Mouse (Mus musculus): ENCODE data around the gene Mtch1. TPM values are rescaled to one million over a fixed set of nuclear protein-coding genes. Genes with fewer than 3 reads are reported as not detected.

Gene Mtch1
- total and polyA plus RNA-seq, 3 experiments: 143 to 233 (median 147) TPM

- Histone ChIP-seq H3K9ac (ENCODE audit: control insufficient read depth, low read depth, low read length, poor library complexity, severe bottlenecking) (no peak overlapping the region), H3K36me3 (ENCODE audit: control insufficient read depth in 1 of 2, insufficient read depth in 2 of 2, low read length in 2 of 2) (peaks cover 0 to 27% of the 10 kb centered on the region in 2 experiments; a peak in 2 of 4 replicates), H3K79me2 (ENCODE audit: control insufficient read depth, insufficient read depth, low read length, poor library complexity) (no peaks in the 10 kb centered on the region), H3K4me3 (ENCODE audit: control insufficient read depth in 1 of 2, insufficient read depth in 1 of 2, low read depth in 2 of 2, low read length in 2 of 2) (no peak overlapping the region), H3K27ac (ENCODE audit: control insufficient read depth, low read depth, low read length) (peak overlapping the region; percentile 25), H3K9me3 (replicated peaks; ENCODE audit: insufficient read depth, low read length) (no peaks in the 10 kb centered on the region), H3K4me1 (ENCODE audit: control insufficient read depth in 1 of 2, insufficient read depth in 2 of 2, low read length in 2 of 2) (peaks cover 9 to 36% of the 10 kb centered on the region in 2 experiments; a peak in 3 of 4 replicates), H3K27me3 (ENCODE audit: control insufficient read depth in 1 of 2, insufficient read depth in 2 of 2, low read length in 2 of 2) (no peaks in the 10 kb centered on the region)
- peak; percentile 60 for DNase-seq (ENCODE audit: low read depth, low spot score)
- TF ChIP-seq MYC (IDR thresholded peaks at IDR 0.05; ENCODE audit: low read depth, low read length) (no peak), MAFK (IDR thresholded peaks at IDR 0.05; ENCODE audit: borderline replicate concordance, low read depth, low read length) (no peak), CTCF (IDR thresholded peaks at IDR 0.05 in 2 of 3, conservative IDR thresholded peaks at IDR 0.05 in 1 of 3; ENCODE audit: control insufficient read depth in 1 of 3, insufficient read depth in 1 of 3, low read depth in 2 of 3, low read length in 3 of 3, poor library complexity in 1 of 3, severe bottlenecking in 1 of 3) (no peak), MAZ (IDR thresholded peaks at IDR 0.05; ENCODE audit: low read depth, low read length) (0 out of 2 replicates have a peak, but pooled peaks have one; percentile 40), BHLHE40 (IDR thresholded peaks at IDR 0.05; ENCODE audit: borderline replicate concordance, low read depth, low read length) (no peak), HCFC1 (IDR thresholded peaks at IDR 0.05; ENCODE audit: low read depth, low read length) (no peak), CHD1 (IDR thresholded peaks at IDR 0.05; ENCODE audit: low read depth, low read length) (no peak), MYB (IDR thresholded peaks at IDR 0.05; ENCODE audit: low read depth, low read length) (no peak), TAL1 (IDR thresholded peaks at IDR 0.05; ENCODE audit: low read length) (peak; percentile 77), MXI1 (IDR thresholded peaks at IDR 0.05; ENCODE audit: low read depth, low read length) (no peak), RAD21 (IDR thresholded peaks at IDR 0.05; ENCODE audit: low read depth, low read length) (no peak), SMC3 (IDR thresholded peaks at IDR 0.05; ENCODE audit: low read depth, low read length) (no peak), NRF1 (IDR thresholded peaks at IDR 0.05; ENCODE audit: insufficient read depth, low read depth, low read length, poor library complexity, severe bottlenecking) (no peak), ZKSCAN1 (IDR thresholded peaks at IDR 0.05; ENCODE audit: low read depth, low read length) (no peak), NELFE (IDR thresholded peaks at IDR 0.05; ENCODE audit: low read depth, low read length) (no peak), GABPA (IDR thresholded peaks at IDR 0.05; ENCODE audit: low read depth, low read length) (no peak), MEF2A (IDR thresholded peaks at IDR 0.05; ENCODE audit: extremely low read depth, insufficient replicate concordance, low read depth, low read length, poor library complexity, severe bottlenecking) (no peak), JUND (IDR thresholded peaks at IDR 0.05; ENCODE audit: low read depth, low read length) (no peak), CHD2 (IDR thresholded peaks at IDR 0.05; ENCODE audit: low read length) (no peak), USF2 (IDR thresholded peaks at IDR 0.05; ENCODE audit: borderline replicate concordance in 1 of 2, insufficient read depth in 1 of 2, low read depth in 1 of 2, low read length in 2 of 2) (no peak), KAT2A (conservative IDR thresholded peaks at IDR 0.05; ENCODE audit: low read depth, low read length) (no peak), USF1 (IDR thresholded peaks at IDR 0.05; ENCODE audit: low read depth, low read length) (no peak), GATA1 (IDR thresholded peaks at IDR 0.05; ENCODE audit: low read depth, low read length) (peak; percentile 92), ELF1 (IDR thresholded peaks at IDR 0.05; ENCODE audit: low read depth, low read length) (no peak), E2F4 (IDR thresholded peaks at IDR 0.05; ENCODE audit: borderline replicate concordance, low read depth, low read length) (no peak), POLR2AphosphoS5 (IDR thresholded peaks at IDR 0.05; ENCODE audit: borderline replicate concordance, low read depth, low read length) (no peak), ETS1 (IDR thresholded peaks at IDR 0.05; ENCODE audit: low read depth, low read length) (peak; percentile 47; the same call in 1 of the 2 replicates), UBTF (IDR thresholded peaks at IDR 0.05; ENCODE audit: borderline replicate concordance, insufficient read depth, low read depth, low read length) (no peak), ZMIZ1 (IDR thresholded peaks at IDR 0.05; ENCODE audit: low read depth, low read length) (no peak), POLR2A (IDR thresholded peaks at IDR 0.05; ENCODE audit: control insufficient read depth in 1 of 2, insufficient read depth in 1 of 2, low read depth in 1 of 2, low read length in 2 of 2, poor library complexity in 1 of 2) (no peak), ZNF384 (IDR thresholded peaks at IDR 0.05; ENCODE audit: low read depth, low read length) (no peak), SIN3A (IDR thresholded peaks at IDR 0.05; ENCODE audit: low read length) (0 out of 2 replicates have a peak, but pooled peaks have one; percentile 24), MAX (IDR thresholded peaks at IDR 0.05; ENCODE audit: low read length) (peak; percentile 26; the same call in 1 of the 2 replicates), ZC3H11A (IDR thresholded peaks at IDR 0.05; ENCODE audit: low read depth, low read length) (no peak), POLR2AphosphoS2 (IDR thresholded peaks at IDR 0.05; ENCODE audit: low read length) (no peak), TCF12 (IDR thresholded peaks at IDR 0.05; ENCODE audit: low read depth, low read length) (peak; percentile 87)
Observed at GRCm38 (mm10) chr17:29319881-29320639, 27.7 kb downstream of the Mtch1 start.
